Mouse (Mus musculus) embryonic facial prominence, embryonic 13.5 days (tissue): Measurements from ENCODE around the gene Rbbp8nl. TPM values are rescaled to one million over a fixed set of nuclear protein-coding genes. Genes with fewer than 3 reads are reported as not detected.
"Not testable (repeated sequence)": the region's sequence is repeated elsewhere in the genome, so short reads cannot be mapped to it uniquely, and the experiment has no call there.

Experiments used
- ATAC-seq: fragments of 200-750 bp; cut with Nextera tagmentation; 2 replicates; pipeline ENCODE4 v1.8.0; 2017; ENCODE audit warnings: low read depth; ENCODE audit not compliant: insufficient number of reproducible peaks, insufficient read depth, low FRiP score, low TSS enrichment
- H3K27ac ChIP-seq: fragments of 300-500 bp; sonication (generic); 2 replicates; pipeline ENCODE4 v1.5.1; 2015; ENCODE audit warnings: moderate library complexity, mild to moderate bottlenecking, inconsistent platforms
- H3K27me3 ChIP-seq: fragments of 300-500 bp; sonication (generic); 2 replicates; pipeline ENCODE4 v1.6.1; 2015; ENCODE audit warnings: mild to moderate bottlenecking, inconsistent platforms
- H3K36me3 ChIP-seq: fragments of 300-500 bp; sonication (generic); 2 replicates; pipeline ENCODE4 v1.6.1; 2015; ENCODE audit warnings: mild to moderate bottlenecking, inconsistent platforms
- H3K4me1 ChIP-seq: fragments of 300-500 bp; sonication (generic); 2 replicates; pipeline ENCODE4 v1.6.1; 2015; ENCODE audit warnings: inconsistent platforms
- H3K4me2 ChIP-seq: fragments of 300-500 bp; sonication (generic); 2 replicates; pipeline ENCODE4 v1.6.1; 2015; ENCODE audit warnings: moderate library complexity, mild to moderate bottlenecking, inconsistent platforms
- H3K4me3 ChIP-seq: fragments of 300-500 bp; sonication (generic); 2 replicates; pipeline ENCODE4 v1.5.1; 2015; ENCODE audit warnings: mild to moderate bottlenecking, inconsistent platforms
- H3K9ac ChIP-seq: fragments of 300-500 bp; sonication (generic); 2 replicates; pipeline ENCODE4 v1.6.1; 2015; ENCODE audit warnings: mild to moderate bottlenecking, inconsistent platforms
- H3K9me3 ChIP-seq: fragments of 300-500 bp; sonication (generic); 2 replicates; pipeline ENCODE4 v1.6.1; 2016; ENCODE audit warnings: inconsistent platforms
- WGBS: fragments of 180-500 bp; shearing (Covaris S2); methylation state at CpG from one replicate; pipeline ENCODE4 v1.1.7; 2015; ENCODE audit warnings: mixed read lengths; 5-methylcytosine and 5-hydroxymethylcytosine counted together
- polyA plus RNA-seq: library from polyadenylated mRNA; unstranded; fragments of >200 nt; fragmentation: Nextera tagmentation; extraction: Ambion mirVana; gene quantifications from 2 replicates; pipeline ENCODE4 v1.2.1, GENCODE M21; 2015

Rbbp8nl gene
- polyA plus RNA-seq, 1 experiment from 2014 or later = 1.7 TPM

DNA sequence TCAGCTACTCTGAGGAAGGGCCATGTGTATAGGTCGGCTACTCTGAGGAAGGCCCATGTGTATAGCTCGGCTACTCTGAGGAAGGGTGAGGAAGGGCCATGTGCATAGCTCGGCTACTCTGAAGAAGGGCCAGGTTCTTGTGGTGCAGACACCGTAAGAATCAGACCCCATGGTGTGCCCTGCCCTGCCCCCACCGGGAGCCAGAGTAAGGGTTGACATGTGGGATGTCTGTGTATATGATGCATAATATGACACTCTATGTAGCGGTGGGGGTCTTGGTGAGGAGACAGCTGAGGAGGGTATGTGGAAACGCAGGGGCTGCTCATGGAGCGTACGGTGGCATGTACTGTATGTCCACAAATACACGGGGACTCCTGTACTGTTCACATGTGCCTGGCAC lies 20.4 kb downstream of the Rbbp8nl start:
- Histone ChIP-seq H3K36me3 (peaks cover 54% of the 10 kb centered on the region), H3K27me3 (0 out of 2 replicates have a peak, but pooled peaks cover 5% of the 10 kb centered on the region), H3K4me1 (peaks cover 23% of the 10 kb centered on the region), H3K9ac (no peak overlapping the region), H3K4me3 (no peak overlapping the region), H3K4me2 (no peak overlapping the region), H3K27ac (no peak overlapping the region), H3K9me3 (no peaks in the 10 kb centered on the region)
- WGBS = 92% methylated on average over 10 of the region's 10 CpGs
- no peak for ATAC-seq

DNA sequence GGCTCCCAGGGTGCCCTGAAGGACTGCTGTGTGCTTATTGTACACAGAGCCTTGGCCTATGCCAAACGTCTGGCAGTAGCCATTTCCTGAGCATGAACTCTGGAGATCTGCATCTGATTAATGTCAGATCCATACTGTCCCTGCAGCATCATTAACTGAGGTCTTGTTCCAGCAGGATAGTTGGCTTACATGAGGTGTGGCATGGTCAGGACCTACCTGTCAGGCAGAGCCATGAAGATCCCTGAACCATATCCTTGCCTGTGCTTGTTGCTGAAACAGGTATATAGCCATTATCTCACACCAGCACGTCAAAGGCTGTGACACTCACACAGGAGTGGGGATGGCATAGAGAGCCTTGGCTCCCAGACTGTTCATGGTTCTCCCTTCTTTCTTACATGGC lies 21.7 kb downstream of the Rbbp8nl start:
- H3K27ac ChIP-seq = no peak overlapping the region
- 48% methylated on average over 2 of the region's 2 CpGs for WGBS

DNA sequence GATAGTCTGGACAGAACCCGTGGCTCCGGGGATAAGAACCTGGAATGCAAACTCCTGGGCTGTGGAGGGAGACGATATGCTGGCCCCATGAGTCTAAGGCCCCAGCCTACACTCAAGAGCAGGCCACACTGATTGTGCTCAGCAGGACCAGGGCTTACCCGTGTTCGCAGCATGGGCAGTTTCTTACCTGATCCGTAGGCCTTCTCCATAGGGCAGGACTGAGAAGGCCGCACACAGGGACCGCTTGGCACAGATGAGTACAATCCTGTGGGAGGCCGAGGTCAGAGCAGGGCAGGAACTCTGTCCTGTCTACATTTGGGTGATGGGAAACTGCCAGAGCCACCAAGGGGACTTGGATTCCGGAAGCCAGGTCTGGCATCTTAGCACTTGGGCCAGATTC lies 26.8 kb downstream of the Rbbp8nl start:
- WGBS = 88% methylated on average over 10 of the region's 10 CpGs
- no peak for ATAC-seq
- H3K9me3 ChIP-seq = no peaks in the 10 kb centered on the region

More for the DNA sequence above, 21.7 kb downstream of the Rbbp8nl start:
- Histone ChIP-seq H3K9ac (peak overlapping the region; percentile 6; the same call in 1 of the 2 replicates), H3K4me3 (no peak overlapping the region), H3K27me3 (no peaks in the 10 kb centered on the region), H3K9me3 (no peaks in the 10 kb centered on the region), H3K36me3 (peaks cover 65% of the 10 kb centered on the region), H3K4me2 (no peak overlapping the region), H3K4me1 (peaks cover 20% of the 10 kb centered on the region)
- no peak for ATAC-seq

DNA sequence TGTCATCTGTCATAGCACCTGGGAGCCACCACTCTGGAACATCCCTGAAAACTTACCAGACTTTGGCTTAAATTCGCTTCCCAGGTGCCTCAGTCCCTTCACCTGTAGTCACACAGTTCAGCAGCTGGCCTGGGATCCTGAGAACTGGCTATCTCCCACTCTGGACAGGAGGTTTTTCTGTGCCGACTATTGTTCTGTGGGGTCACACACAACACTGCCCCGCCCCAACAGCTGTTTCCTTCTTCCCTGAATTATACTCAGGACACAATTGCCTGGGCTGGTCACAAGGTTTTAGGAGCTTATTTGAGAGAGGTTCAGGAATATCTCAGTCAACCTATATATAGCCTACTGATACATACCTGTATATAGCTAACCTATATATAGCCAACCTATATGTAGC lies 27.2 kb downstream of the Rbbp8nl start:
- Histone ChIP-seq H3K9me3 (no peaks in the 10 kb centered on the region), H3K4me2 (no peak overlapping the region), H3K27ac (0 out of 2 replicates have a peak overlapping the region, but pooled peaks have one; percentile 44), H3K36me3 (peaks cover 84% of the 10 kb centered on the region), H3K9ac (no peak overlapping the region), H3K4me1 (peaks cover 9% of the 10 kb centered on the region), H3K4me3 (no peak overlapping the region), H3K27me3 (no peaks in the 10 kb centered on the region)
- WGBS = 72% methylated on average over 3 of the region's 3 CpGs
- ATAC-seq = no peak

More for the DNA sequence above, 26.8 kb downstream of the Rbbp8nl start:
- Histone ChIP-seq H3K4me3 (no peak overlapping the region), H3K27ac (0 out of 2 replicates have a peak overlapping the region, but pooled peaks have one; percentile 44), H3K27me3 (no peaks in the 10 kb centered on the region), H3K36me3 (peaks cover 86% of the 10 kb centered on the region), H3K9ac (no peak overlapping the region), H3K4me2 (no peak overlapping the region), H3K4me1 (peaks cover 7% of the 10 kb centered on the region)

DNA sequence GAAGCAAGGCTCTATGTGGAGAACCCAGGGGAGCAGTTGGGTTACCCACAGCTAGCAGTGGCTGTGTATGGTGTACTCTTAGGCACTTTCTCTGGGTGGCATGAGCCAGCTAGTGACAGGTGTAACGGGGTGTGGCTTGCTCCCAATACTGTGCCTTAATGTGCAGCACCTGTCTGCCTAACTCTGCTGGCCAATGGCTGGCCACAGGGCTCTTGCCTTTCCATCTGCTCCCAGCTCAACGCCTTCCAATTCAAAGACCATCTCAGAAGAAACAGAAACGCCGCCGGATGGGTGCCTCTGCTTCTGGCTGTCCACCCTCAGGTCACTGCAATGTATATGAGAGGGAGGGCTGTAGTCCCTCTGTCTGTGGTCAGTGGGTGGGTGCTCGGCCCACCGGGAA lies 27.8 kb downstream of the Rbbp8nl start:
- no peak overlapping the region for H3K9ac ChIP-seq
- H3K27me3 ChIP-seq = no peaks in the 10 kb centered on the region
- H3K4me1 ChIP-seq = peaks cover 9% of the 10 kb centered on the region
- no peaks in the 10 kb centered on the region for H3K9me3 ChIP-seq
- H3K36me3 ChIP-seq = peaks cover 79% of the 10 kb centered on the region
- WGBS = 92% methylated on average over 7 of the region's 7 CpGs
- H3K27ac ChIP-seq = no peak overlapping the region
- ATAC-seq = no peak
- no peak overlapping the region for H3K4me3 ChIP-seq
- no peak overlapping the region for H3K4me2 ChIP-seq

DNA sequence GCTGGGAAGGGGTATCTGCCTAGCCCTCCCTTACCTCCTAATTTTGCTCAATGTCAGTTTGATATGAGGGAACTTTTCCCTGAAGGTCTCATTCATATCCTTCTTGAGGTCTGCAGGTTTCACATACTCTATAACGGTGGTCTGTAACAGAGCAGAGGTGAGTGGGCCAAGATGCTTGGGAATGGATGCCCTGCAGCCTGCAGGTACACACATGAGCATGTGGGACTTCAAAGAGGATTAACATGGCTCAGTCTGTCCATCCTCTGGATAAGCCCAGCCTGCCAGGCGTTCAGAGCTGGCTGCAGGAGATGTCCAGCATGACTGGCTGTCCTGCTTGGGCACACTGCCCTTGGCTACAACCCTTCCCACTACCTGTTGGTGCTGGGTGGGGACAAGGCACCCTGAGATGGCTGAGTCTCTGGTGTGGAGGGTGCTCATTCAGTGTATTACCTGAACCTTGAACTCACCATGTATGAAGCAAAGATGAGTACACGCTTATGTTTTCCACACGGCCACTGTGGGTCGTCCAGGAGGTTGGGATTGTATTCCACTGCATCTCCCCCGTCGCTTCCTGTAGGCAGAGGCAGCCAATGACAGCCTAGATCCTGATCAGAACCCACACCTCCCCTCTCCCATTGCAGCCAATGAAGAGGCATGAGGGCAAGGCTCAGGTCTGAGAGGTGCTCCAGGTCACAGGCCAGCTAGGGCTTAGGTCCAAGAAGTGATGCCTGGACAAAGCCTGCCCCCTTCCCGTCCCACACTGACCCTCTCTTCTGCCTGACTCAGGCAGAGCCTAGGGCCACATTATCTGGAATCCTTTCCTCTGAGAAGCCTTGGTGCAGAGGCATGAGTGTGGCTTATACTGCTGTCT lies 28.8 kb downstream of the Rbbp8nl start:
- Histone ChIP-seq H3K36me3 (peaks cover 68% of the 10 kb centered on the region), H3K9me3 (no peaks in the 10 kb centered on the region), H3K4me1 (peaks cover 16% of the 10 kb centered on the region), H3K27me3 (no peaks in the 10 kb centered on the region), H3K4me3 (no peak overlapping the region), H3K9ac (no peak overlapping the region), H3K27ac (no peak overlapping the region), H3K4me2 (no peak overlapping the region)
- no peak for ATAC-seq
- WGBS = 44% methylated on average over 8 of the region's 8 CpGs

DNA sequence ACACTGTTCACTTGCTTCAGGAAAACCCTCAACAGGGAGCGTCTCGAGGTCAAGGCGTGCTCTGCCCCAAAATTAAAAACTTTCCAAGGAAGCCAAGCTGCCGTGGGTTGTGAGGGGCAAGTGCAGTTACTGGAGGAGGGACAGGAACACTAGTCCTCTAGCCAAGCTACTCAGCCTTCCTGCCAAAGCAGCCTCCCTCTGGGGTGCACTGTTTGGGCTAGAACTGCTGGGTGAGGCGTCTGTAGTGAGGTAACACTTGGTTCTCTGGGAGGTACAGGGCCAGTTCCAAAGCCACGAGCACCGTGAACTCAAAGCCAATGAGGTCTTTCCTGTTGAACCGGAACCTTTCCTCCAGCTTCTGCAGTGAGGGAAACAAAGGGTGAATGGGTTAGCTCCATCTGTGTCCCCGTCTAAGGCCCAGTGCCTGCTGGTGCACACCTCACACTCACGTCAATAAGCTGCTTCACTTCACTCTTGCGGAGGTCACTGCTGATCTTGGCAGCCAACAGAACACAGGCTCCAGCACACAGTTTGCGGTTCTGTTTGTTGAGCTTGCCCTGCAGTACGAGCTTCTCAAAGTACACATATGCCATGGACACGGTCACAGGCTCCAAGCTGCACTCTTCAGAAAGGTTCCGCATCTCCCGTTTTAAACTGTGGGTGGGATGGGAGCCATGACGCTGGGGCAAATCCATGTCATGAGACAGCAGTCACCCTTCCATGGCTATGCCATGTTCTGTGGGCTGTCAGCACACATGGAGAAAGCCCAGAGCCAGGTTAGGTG lies 29.7 kb downstream of the Rbbp8nl start:
- not testable (repeated sequence) for ATAC-seq, H3K27ac ChIP-seq, H3K27me3 ChIP-seq, H3K9ac ChIP-seq, H3K9me3 ChIP-seq, H3K4me2 ChIP-seq, H3K4me3 ChIP-seq
- peaks cover 17% of the 10 kb centered on the region for H3K4me1 ChIP-seq
- peaks cover 67% of the 10 kb centered on the region for H3K36me3 ChIP-seq
- WGBS = 69% methylated on average over 17 of the region's 17 CpGs

DNA sequence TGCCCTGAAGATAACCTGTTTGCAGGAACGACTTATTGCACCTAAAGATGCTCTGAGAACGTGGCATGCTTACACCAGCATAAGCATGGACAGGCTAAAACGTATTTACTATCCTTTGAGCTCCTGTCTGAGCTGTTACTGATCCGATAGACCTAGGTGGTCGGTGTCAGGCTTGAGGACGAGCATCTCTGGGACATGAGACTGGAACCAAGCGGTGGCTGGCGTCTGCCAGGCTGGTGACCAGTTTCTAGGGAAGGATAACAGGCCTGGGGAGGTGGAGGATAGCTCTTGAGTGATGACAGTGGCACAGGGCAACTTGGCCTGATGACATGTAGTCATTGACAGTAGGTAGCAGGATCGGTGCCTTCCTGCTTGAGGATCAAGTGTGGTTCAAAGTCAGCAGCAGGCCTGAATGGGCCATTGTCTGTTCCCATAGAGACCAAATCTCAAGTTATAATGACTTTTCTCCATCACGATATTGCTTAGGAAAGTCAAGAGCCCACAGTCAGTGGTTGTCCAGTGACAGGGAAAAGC lies 30.7 kb downstream of the Rbbp8nl start:
- not testable (repeated sequence) for H3K4me2 ChIP-seq, H3K4me3 ChIP-seq, H3K27ac ChIP-seq, ATAC-seq, H3K27me3 ChIP-seq, H3K9ac ChIP-seq, H3K9me3 ChIP-seq
- Histone ChIP-seq H3K36me3 (peaks cover 57% of the 10 kb centered on the region), H3K4me1 (peaks cover 17% of the 10 kb centered on the region)
- 80% methylated on average over 10 of the region's 10 CpGs for WGBS

DNA sequence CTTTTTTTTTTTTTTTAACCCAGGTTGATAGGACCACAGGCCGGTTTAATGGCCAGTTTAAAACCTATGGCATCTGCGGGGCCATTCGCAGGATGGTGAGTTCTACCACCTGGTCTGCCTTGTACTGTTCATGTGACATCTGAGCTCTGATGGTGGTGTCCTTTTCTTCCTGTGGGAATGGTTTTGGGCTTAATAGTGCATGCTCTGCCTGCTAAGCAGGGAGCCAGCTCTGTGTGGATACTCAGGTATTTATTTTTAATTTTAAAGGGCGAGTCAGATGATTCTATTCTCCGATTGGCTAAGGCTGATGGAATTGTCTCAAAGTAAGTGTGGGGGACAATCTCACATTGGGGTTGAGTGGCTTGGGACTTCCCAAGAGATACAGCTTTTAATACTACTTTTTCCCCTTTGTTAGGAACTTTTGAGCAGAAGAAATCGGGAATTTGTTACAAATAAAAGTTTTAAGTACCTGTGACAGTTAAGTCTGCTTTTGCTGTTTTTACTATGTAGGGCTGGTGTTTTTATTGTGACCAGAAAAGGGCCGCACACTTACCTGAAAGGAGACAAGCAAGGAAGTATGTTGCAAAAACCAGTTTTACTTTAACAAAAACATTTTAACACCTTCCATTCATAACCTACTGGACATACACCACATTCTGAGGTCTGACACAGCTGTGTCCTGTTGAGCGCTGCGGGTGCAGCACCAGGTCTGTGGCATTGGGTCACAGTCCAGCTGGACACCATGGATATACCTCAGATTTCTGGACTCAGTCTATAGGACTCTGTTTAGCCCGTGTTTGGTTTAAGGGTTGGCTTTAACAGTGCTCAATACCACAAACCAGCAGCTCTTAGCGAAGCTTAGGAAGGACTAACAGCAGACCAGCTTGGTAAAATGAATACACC lies 31.5 kb downstream of the Rbbp8nl start:
- no peak for ATAC-seq
- Histone ChIP-seq H3K4me1 (peaks cover 17% of the 10 kb centered on the region), H3K9me3 (no peaks in the 10 kb centered on the region), H3K27ac (peak overlapping the region; percentile 89; the same call in 1 of the 2 replicates), H3K9ac (peak overlapping the region; percentile 97), H3K4me2 (peak overlapping the region; percentile 75), H3K27me3 (no peaks in the 10 kb centered on the region), H3K4me3 (peak overlapping the region; percentile 93), H3K36me3 (peaks cover 51% of the 10 kb centered on the region)
- 50% methylated on average over 11 of the region's 11 CpGs for WGBS

DNA sequence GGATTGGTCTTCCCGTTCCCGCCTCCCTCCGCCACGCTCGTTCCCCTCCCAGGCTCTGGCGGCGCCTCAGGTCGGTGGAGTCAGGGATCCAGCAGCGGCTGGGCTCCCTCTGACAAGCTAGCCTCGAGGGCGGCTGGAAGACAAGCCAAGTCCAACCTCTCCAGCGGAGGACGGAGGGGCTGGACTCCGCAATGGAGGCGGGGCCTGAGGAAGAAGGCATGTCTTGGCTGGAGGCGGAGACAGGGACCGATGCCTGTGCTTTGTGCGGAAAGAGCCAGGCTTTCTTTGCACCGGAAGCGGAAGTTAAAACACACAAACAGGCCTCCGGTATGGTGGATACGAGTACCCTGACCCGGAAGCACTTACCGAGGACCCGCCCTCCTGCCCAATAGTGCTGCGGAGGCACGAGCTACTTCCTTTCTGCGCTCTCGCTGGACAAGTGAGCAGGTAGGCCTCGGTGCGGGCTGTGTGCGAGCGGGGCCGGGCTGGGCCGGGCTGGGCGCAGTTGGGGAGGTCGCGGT lies 32.6 kb downstream of the Rbbp8nl start, which contains the start of gene Rps21:
Rps21 (plus strand) TSS at position 377 of the 521 bp plus-strand sequence.
- H3K27ac ChIP-seq = peak within 1 kb of the TSS; percentile 92
- peak within 1 kb of the TSS; percentile 83 for H3K4me2 ChIP-seq
- H3K9me3 ChIP-seq = no peaks in the 10 kb centered on the region
- H3K4me1 ChIP-seq = peaks cover 17% of the 10 kb centered on the region
- H3K4me3 ChIP-seq = peak within 1 kb of the TSS; percentile 93
- ATAC-seq = peak; percentile 96
- peak within 1 kb of the TSS; percentile 97 for H3K9ac ChIP-seq
- under 1% methylated on average over 38 of the region's 38 CpGs for WGBS
- peaks cover 40% of the 10 kb centered on the region for H3K36me3 ChIP-seq
- H3K27me3 ChIP-seq = no peaks in the 10 kb centered on the region
